Mouse (Mus musculus) thymus, adult 2 months (tissue): ENCODE results near the gene H1foo. TPM values are rescaled to one million over a fixed set of nuclear protein-coding genes. Genes with fewer than 3 reads are reported as not detected.
A peak's percentile ranks its signal among the peaks of the same experiment; 100 is the strongest.

Experiments used
- DNase-seq: peaks from one replicate; pipeline ENCODE4 v3.0.0; 2021
- H3K27ac ChIP-seq: fragments of 200-500 bp; 2 replicates; pipeline ENCODE4 v1.5.1; 2012; ENCODE audit warnings: low read length, control low read depth; ENCODE audit not compliant: control insufficient read depth, insufficient read depth
- H3K27me3 ChIP-seq: fragments of 200-500 bp; 2 replicates; pipeline ENCODE4 v1.6.1; 2012; ENCODE audit warnings: mild to moderate bottlenecking, low read length, moderate library complexity, mixed read lengths; ENCODE audit not compliant: control insufficient read depth, insufficient read depth
- H3K36me3 ChIP-seq: fragments of 200-500 bp; 2 replicates; pipeline ENCODE4 v1.6.1; 2012; ENCODE audit warnings: mild to moderate bottlenecking, low read length, moderate library complexity; ENCODE audit not compliant: control insufficient read depth, insufficient read depth
- H3K4me1 ChIP-seq: fragments of 200-500 bp; replicated peaks from 2 replicates; pipeline ENCODE4 v1.6.1; 2012; ENCODE audit warnings: low read length; ENCODE audit not compliant: control insufficient read depth, insufficient read depth
- H3K4me3 ChIP-seq: fragments of 200-500 bp; 2 replicates; pipeline ENCODE4 v1.5.1; 2012; ENCODE audit warnings: mild to moderate bottlenecking, low read length, control low read depth, moderate library complexity; ENCODE audit not compliant: control insufficient read depth, insufficient read depth
- CTCF ChIP-seq: fragments of 200-500 bp; IDR thresholded peaks from 2 replicates; pipeline ENCODE4 v1.5.1; 2012; ENCODE audit warnings: mild to moderate bottlenecking, control low read depth, low read length, moderate library complexity, borderline replicate concordance; ENCODE audit not compliant: control insufficient read depth, poor library complexity, insufficient read depth; ENCODE audit errors: extremely low read depth
- POLR2A ChIP-seq: fragments of 200-500 bp; IDR thresholded peaks from 2 replicates; pipeline ENCODE4 v1.6.1; 2012; ENCODE audit warnings: mild to moderate bottlenecking, low read length, control low read depth, moderate library complexity; ENCODE audit not compliant: control insufficient read depth, poor library complexity, insufficient read depth; ENCODE audit errors: extremely low read depth
- WGBS: fragments of 180-500 bp; shearing (Covaris S2); methylation state at CpG from one replicate; pipeline ENCODE4 v1.1.7; 2018; 5-methylcytosine and 5-hydroxymethylcytosine counted together
- polyA plus RNA-seq: library from polyadenylated mRNA; depleted of rRNA; stranded (reverse); fragments of >200 nt; gene quantifications from 2 replicates; pipeline ENCODE4 v1.2.3, GENCODE M21; 2012

Gene H1foo
- polyA plus RNA-seq, 1 experiment, result 0.81 TPM

GRCm38 (mm10) chr6:115994146-115994876, 49.6 kb downstream of the H1foo start:
- WGBS, result 3% methylated on average over 93 of the region's 93 CpGs
- H3K27ac ChIP-seq, result peak overlapping the region; percentile 19
- peak overlapping the region; percentile 96 for H3K4me3 ChIP-seq
- H3K27me3 ChIP-seq, result no peaks in the 10 kb centered on the region
- H3K36me3 ChIP-seq, result no peaks in the 10 kb centered on the region
- TF ChIP-seq POLR2A, result peak; percentile 59; the same call in 1 of the 2 replicates
- TF ChIP-seq CTCF, result no peak
- peaks cover 60% of the 10 kb centered on the region for H3K4me1 ChIP-seq
- no peak for DNase-seq

DNA sequence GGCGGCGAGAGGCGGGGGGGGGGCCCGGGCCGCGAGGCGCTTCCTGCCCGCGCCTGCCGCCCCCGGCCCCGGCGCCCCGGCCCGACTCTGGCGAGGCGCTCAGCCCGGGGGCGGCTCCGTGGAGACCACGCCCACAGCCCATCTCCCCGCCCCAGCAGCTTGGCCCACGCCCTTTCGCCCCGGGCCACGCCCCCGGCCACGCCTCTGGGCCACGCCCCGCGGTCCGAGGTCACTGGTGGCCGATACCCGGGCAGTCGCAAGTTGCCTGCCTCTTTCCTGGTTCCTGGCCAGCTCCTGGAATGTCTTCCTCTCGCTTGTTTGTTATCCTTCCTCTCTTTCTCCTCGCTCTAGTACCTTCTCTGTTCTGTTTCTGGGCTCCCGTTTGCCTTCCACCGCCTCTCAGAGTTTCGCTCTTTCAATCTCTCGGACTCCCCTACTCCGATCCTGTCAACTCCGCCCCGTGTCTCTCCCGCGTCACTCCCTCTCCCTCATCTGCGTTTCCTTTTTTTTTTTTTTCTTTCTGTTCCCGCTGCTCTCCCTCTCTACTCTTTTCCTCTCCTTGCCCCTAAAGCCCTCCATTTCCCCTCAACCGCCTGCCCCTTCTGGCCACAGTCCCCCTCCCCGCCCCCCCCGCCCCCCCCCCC, 50.3 kb downstream of the H1foo start, which contains the start of gene Plxnd1:
Gene Plxnd1, minus strand, starts transcription at position 129 of the 644 bp plus-strand sequence.
- 2% methylated on average over 33 of the region's 51 CpGs for WGBS
- H3K27me3 ChIP-seq, result no peaks in the 10 kb centered on the region
- TF ChIP-seq POLR2A, result no peak
- TF ChIP-seq CTCF, result 0 out of 2 replicates have a peak, but pooled peaks have one; percentile 36
- peak within 1 kb of the TSS; percentile 96 for H3K4me3 ChIP-seq
- no peaks in the 10 kb centered on the region for H3K36me3 ChIP-seq
- DNase-seq, result peak; percentile 96
- peak within 1 kb of the TSS; percentile 82 for H3K27ac ChIP-seq
- H3K4me1 ChIP-seq, result peaks cover 55% of the 10 kb centered on the region

DNA sequence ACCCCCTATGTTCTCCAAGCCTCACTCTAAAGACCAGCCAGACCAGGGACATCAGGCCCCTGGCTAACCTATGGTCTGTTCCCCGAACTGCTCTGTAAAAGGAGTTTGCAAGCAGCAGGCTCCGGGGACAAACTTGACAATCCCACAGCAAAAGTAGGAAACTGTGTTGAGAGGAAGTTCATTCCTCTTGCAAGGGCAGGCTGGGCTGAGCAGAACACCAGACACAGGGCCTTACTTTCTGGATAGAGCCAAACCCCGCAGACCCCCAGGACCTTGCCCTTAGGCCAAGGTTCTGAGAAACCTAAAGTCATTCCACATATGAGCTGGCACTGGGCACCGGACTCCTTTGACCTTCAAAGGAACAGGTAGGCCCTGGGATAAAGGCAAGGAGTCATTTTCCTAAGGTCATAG, 50.8 kb downstream of the H1foo start:
- TF ChIP-seq CTCF, result no peak
- TF ChIP-seq POLR2A, result no peak
- Histone ChIP-seq H3K27ac (peak overlapping the region; percentile 82), H3K4me1 (peaks cover 50% of the 10 kb centered on the region), H3K27me3 (no peaks in the 10 kb centered on the region), H3K4me3 (no peak overlapping the region), H3K36me3 (no peaks in the 10 kb centered on the region)
- WGBS, result 56% methylated on average over 4 of the region's 4 CpGs
- peak; percentile 39 for DNase-seq

- DNase-seq, result peak; percentile 77
- Histone ChIP-seq H3K4me3 (no peak overlapping the region), H3K4me1 (peaks cover 43% of the 10 kb centered on the region), H3K36me3 (no peaks in the 10 kb centered on the region), H3K27ac (peak overlapping the region; percentile 82), H3K27me3 (no peaks in the 10 kb centered on the region)
- WGBS, result 10% methylated on average over 6 of the region's 6 CpGs
- TF ChIP-seq POLR2A (0 out of 2 replicates have a peak, but pooled peaks have one; percentile 14), CTCF (peak; percentile 19; the same call in 1 of the 2 replicates)
Observed at GRCm38 (mm10) chr6:115996171-115996851, 51.6 kb downstream of the H1foo start.

GRCm38 (mm10) chr6:115997726-115998311, 53.1 kb downstream of the H1foo start:
- WGBS, result 66% methylated on average over 3 of the region's 3 CpGs
- DNase-seq, result peak; percentile 4
- Histone ChIP-seq H3K4me3 (no peak overlapping the region), H3K27ac (no peak overlapping the region), H3K4me1 (peaks cover 30% of the 10 kb centered on the region), H3K36me3 (no peaks in the 10 kb centered on the region), H3K27me3 (no peaks in the 10 kb centered on the region)
- TF ChIP-seq POLR2A (no peak), CTCF (no peak)

- TF ChIP-seq CTCF (no peak), POLR2A (no peak)
- H3K27me3 ChIP-seq, result no peaks in the 10 kb centered on the region
- no peak overlapping the region for H3K4me3 ChIP-seq
- 96% methylated on average over 7 of the region's 7 CpGs for WGBS
- H3K36me3 ChIP-seq, result no peaks in the 10 kb centered on the region
- no peak for DNase-seq
- no peak overlapping the region for H3K27ac ChIP-seq
- H3K4me1 ChIP-seq, result peaks cover 27% of the 10 kb centered on the region
Observed at GRCm38 (mm10) chr6:115998758-115999157, 54.0 kb downstream of the H1foo start.
